Mouse (Mus musculus): ENCODE results near the gene Brf1. TPM values are rescaled to one million over a fixed set of nuclear protein-coding genes. Genes with fewer than 3 reads are reported as not detected.

Brf1 gene
- polyA plus RNA-seq, 1 experiment from 2014 or later = 76.2 TPM

- 0 out of 2 replicates have a peak overlapping the region, but pooled peaks have one; percentile 17 for H3K4me2 ChIP-seq (replicated peaks)
- H3K4me1 ChIP-seq = peaks cover 39% of the 10 kb centered on the region
- H3K27ac ChIP-seq (replicated peaks) = no peak overlapping the region
- H3K9me3 ChIP-seq = no peaks in the 10 kb centered on the region
- ATAC-seq (ENCODE audit: low FRiP score, low read depth) = no peak
- WGBS = 78% methylated on average over 8 of the region's 8 CpGs
- peaks cover 7% of the 10 kb centered on the region; the same call in 1 of the 2 replicates for H3K36me3 ChIP-seq
- no peak overlapping the region for H3K4me3 ChIP-seq
- no peaks in the 10 kb centered on the region for H3K27me3 ChIP-seq
- H3K9ac ChIP-seq (replicated peaks) = peak overlapping the region; percentile 34; the same call in 1 of the 2 replicates
These were observed 16.5 kb upstream of the Brf1 start for GRCm38 (mm10) chr12:113016976-113017375.

- Histone ChIP-seq H3K9me3 (no peaks in the 10 kb centered on the region), H3K4me2 (replicated peaks) (peak overlapping the region; percentile 88), H3K4me1 (peaks cover 39% of the 10 kb centered on the region), H3K27ac (replicated peaks) (no peak overlapping the region), H3K9ac (replicated peaks) (peak overlapping the region; percentile 95; the same call in 1 of the 2 replicates), H3K4me3 (peak overlapping the region; percentile 93), H3K27me3 (no peaks in the 10 kb centered on the region), H3K36me3 (peaks cover 5% of the 10 kb centered on the region; the same call in 1 of the 2 replicates)
- ATAC-seq (ENCODE audit: low FRiP score, low read depth) = no peak
- WGBS = 75% methylated on average over 4 of the region's 4 CpGs
These were observed 15.5 kb upstream of the Brf1 start for GRCm38 (mm10) chr12:113015956-113016355.

- Histone ChIP-seq H3K27ac (replicated peaks) (peak overlapping the region; percentile 78), H3K4me2 (replicated peaks) (peak overlapping the region; percentile 88), H3K4me1 (peaks cover 39% of the 10 kb centered on the region), H3K9me3 (no peaks in the 10 kb centered on the region), H3K9ac (replicated peaks) (peak overlapping the region; percentile 95), H3K36me3 (no peaks in the 10 kb centered on the region), H3K4me3 (peak overlapping the region; percentile 93), H3K27me3 (no peaks in the 10 kb centered on the region)
- WGBS = 1% methylated on average over 59 of the region's 64 CpGs
- ATAC-seq (ENCODE audit: low FRiP score, low read depth) = peak; percentile 20; the same call in 1 of the 2 replicates
These were observed 14.4 kb upstream of the Brf1 start for GRCm38 (mm10) chr12:113014561-113015556.

- Histone ChIP-seq H3K36me3 (no peaks in the 10 kb centered on the region), H3K4me3 (peak within 1 kb of the TSS; percentile 93), H3K27ac (replicated peaks) (peak within 1 kb of the TSS; percentile 92), H3K9me3 (no peaks in the 10 kb centered on the region), H3K27me3 (no peaks in the 10 kb centered on the region), H3K4me1 (peaks cover 39% of the 10 kb centered on the region), H3K9ac (replicated peaks) (peak within 1 kb of the TSS; percentile 95), H3K4me2 (replicated peaks) (peak within 1 kb of the TSS; percentile 88)
- ATAC-seq (ENCODE audit: low FRiP score, low read depth) = peak; percentile 93
- WGBS = 4% methylated on average over 42 of the region's 85 CpGs
These were observed 13.4 kb upstream of the Brf1 start, which contains the start of gene Pacs2 for GRCm38 (mm10) chr12:113013604-113014558. TSS of gene Pacs2 (plus strand) at chr12:113014508.

- H3K9ac ChIP-seq (replicated peaks) = peak overlapping the region; percentile 71
- H3K36me3 ChIP-seq = no peaks in the 10 kb centered on the region
- ATAC-seq (ENCODE audit: low FRiP score, low read depth) = no peak
- peak overlapping the region; percentile 93; the same call in 1 of the 2 replicates for H3K4me3 ChIP-seq
- peaks cover 39% of the 10 kb centered on the region for H3K4me1 ChIP-seq
- WGBS = 53% methylated on average over 3 of the region's 3 CpGs
- H3K27ac ChIP-seq (replicated peaks) = peak overlapping the region; percentile 92
- H3K9me3 ChIP-seq = no peaks in the 10 kb centered on the region
- no peaks in the 10 kb centered on the region for H3K27me3 ChIP-seq
- peak overlapping the region; percentile 59 for H3K4me2 ChIP-seq (replicated peaks)
These were observed 12.6 kb upstream of the Brf1 start for GRCm38 (mm10) chr12:113013021-113013491.

- WGBS = 89% methylated on average over 5 of the region's 5 CpGs
- Histone ChIP-seq H3K9ac (replicated peaks) (no peak overlapping the region), H3K27me3 (no peaks in the 10 kb centered on the region), H3K9me3 (no peaks in the 10 kb centered on the region), H3K4me3 (no peak overlapping the region), H3K27ac (replicated peaks) (no peak overlapping the region), H3K36me3 (no peaks in the 10 kb centered on the region), H3K4me2 (replicated peaks) (no peak overlapping the region), H3K4me1 (peaks cover 35% of the 10 kb centered on the region)
- no peak for ATAC-seq (ENCODE audit: low FRiP score, low read depth)
These were observed 11.9 kb upstream of the Brf1 start for GRCm38 (mm10) chr12:113012443-113012842.

GRCm38 (mm10) chr12:113011702-113012360, 11.3 kb upstream of the Brf1 start:
- 91% methylated on average over 6 of the region's 6 CpGs for WGBS
- no peak overlapping the region for H3K9ac ChIP-seq (replicated peaks)
- H3K27ac ChIP-seq (replicated peaks) = no peak overlapping the region
- no peak overlapping the region for H3K4me3 ChIP-seq
- H3K27me3 ChIP-seq = no peaks in the 10 kb centered on the region
- no peak for ATAC-seq (ENCODE audit: low FRiP score, low read depth)
- no peak overlapping the region for H3K4me2 ChIP-seq (replicated peaks)
- H3K4me1 ChIP-seq = peaks cover 30% of the 10 kb centered on the region
- no peaks in the 10 kb centered on the region for H3K9me3 ChIP-seq
- H3K36me3 ChIP-seq = no peaks in the 10 kb centered on the region

- no peak overlapping the region for H3K4me2 ChIP-seq (replicated peaks)
- H3K9me3 ChIP-seq = no peaks in the 10 kb centered on the region
- no peak overlapping the region for H3K9ac ChIP-seq (replicated peaks)
- H3K4me1 ChIP-seq = peaks cover 8% of the 10 kb centered on the region
- H3K4me3 ChIP-seq = no peak overlapping the region
- no peak overlapping the region for H3K27ac ChIP-seq (replicated peaks)
- ATAC-seq (ENCODE audit: low FRiP score, low read depth) = no peak
- H3K27me3 ChIP-seq = no peaks in the 10 kb centered on the region
- no peaks in the 10 kb centered on the region for H3K36me3 ChIP-seq
- 30% methylated on average over 4 of the region's 4 CpGs for WGBS
These were observed 4.5 kb upstream of the Brf1 start for GRCm38 (mm10) chr12:113004993-113005392.

GRCm38 (mm10) chr12:113004011-113004410, 3.5 kb upstream of the Brf1 start:
- H3K36me3 ChIP-seq = no peaks in the 10 kb centered on the region
- no peak overlapping the region for H3K4me2 ChIP-seq (replicated peaks)
- H3K27me3 ChIP-seq = no peaks in the 10 kb centered on the region
- no peak overlapping the region for H3K27ac ChIP-seq (replicated peaks)
- ATAC-seq (ENCODE audit: low FRiP score, low read depth) = no peak
- WGBS = 77% methylated on average over 8 of the region's 8 CpGs
- H3K4me1 ChIP-seq = peaks cover 13% of the 10 kb centered on the region
- no peaks in the 10 kb centered on the region for H3K9me3 ChIP-seq
- H3K9ac ChIP-seq (replicated peaks) = no peak overlapping the region
- no peak overlapping the region for H3K4me3 ChIP-seq

GRCm38 (mm10) chr12:113002667-113003066, 2.2 kb upstream of the Brf1 start:
- no peaks in the 10 kb centered on the region for H3K27me3 ChIP-seq

GRCm38 (mm10) chr12:113001133-113001474, 600 bp upstream of the Brf1 start:
- H3K4me2 ChIP-seq (replicated peaks) = peak overlapping the region; percentile 75

More at GRCm38 (mm10) chr12:113002667-113003066, 2.2 kb upstream of the Brf1 start:
- Histone ChIP-seq H3K9ac (replicated peaks) (no peak overlapping the region), H3K36me3 (no peaks in the 10 kb centered on the region), H3K27ac (replicated peaks) (no peak overlapping the region), H3K4me1 (peaks cover 24% of the 10 kb centered on the region), H3K4me2 (replicated peaks) (no peak overlapping the region), H3K4me3 (no peak overlapping the region), H3K9me3 (no peaks in the 10 kb centered on the region)
- WGBS = 46% methylated on average over 2 of the region's 2 CpGs
- no peak for ATAC-seq (ENCODE audit: low FRiP score, low read depth)

More at GRCm38 (mm10) chr12:113001133-113001474, 600 bp upstream of the Brf1 start:
- Histone ChIP-seq H3K36me3 (peaks cover 14% of the 10 kb centered on the region; the same call in 1 of the 2 replicates), H3K4me1 (peaks cover 24% of the 10 kb centered on the region), H3K9me3 (no peaks in the 10 kb centered on the region), H3K27me3 (no peaks in the 10 kb centered on the region), H3K4me3 (peak overlapping the region; percentile 63), H3K9ac (replicated peaks) (peak overlapping the region; percentile 59), H3K27ac (replicated peaks) (peak overlapping the region; percentile 92)
- no peak for ATAC-seq (ENCODE audit: low FRiP score, low read depth)
- WGBS = 4% methylated on average over 5 of the region's 5 CpGs

Measured in midbrain, embryonic 12.5 days (tissue).